Mouse (Mus musculus) frontal cortex, adult 2 months (tissue): Measurements from ENCODE around the gene Tom1. TPM values are rescaled to one million over a fixed set of nuclear protein-coding genes. Genes with fewer than 3 reads are reported as not detected.

ENCODE experiments used
- DNase-seq, 2 experiments: peaks; one replicate each; pipeline ENCODE4 v3.0.0; 2022; ENCODE audit warnings: low spot score in 1 of 2; ENCODE audit errors: extremely low spot score in 1 of 2
- polyA plus RNA-seq: library from polyadenylated mRNA; depleted of rRNA; stranded (reverse); fragments of >200 nt; gene quantifications from 2 replicates; pipeline ENCODE4 v1.2.3, GENCODE M21; 2012

Gene Tom1
- polyA plus RNA-seq, 1 experiment: 49.6 TPM

- DNase-seq: no peak
Measured at GRCm38 (mm10) chr8:75039754-75040153, 6.2 kb downstream of the Tom1 start.

DNA sequence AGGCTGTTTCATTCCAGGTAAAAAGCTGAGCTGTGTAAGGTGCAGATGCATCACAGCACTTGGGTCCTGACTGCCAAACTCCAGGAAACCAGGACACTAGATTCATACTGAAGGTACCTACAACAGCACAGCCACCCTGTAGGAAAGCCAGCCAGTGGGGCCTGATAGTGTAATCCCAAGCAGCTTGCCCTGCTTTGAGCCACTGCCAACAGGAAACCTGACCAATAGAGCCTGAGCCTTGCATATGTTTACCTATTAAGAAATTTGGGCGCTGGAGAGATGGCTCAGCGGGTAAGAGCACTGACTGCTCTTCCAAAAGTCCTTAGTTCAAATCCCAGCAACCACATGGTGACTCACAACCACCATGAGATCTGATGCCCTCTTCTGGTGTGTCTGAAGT lies 8.7 kb downstream of the Tom1 start:
- no peak for DNase-seq

GRCm38 (mm10) chr8:75042974-75043373 lies 9.5 kb downstream of the Tom1 start:
- DNase-seq: no peak

DNA sequence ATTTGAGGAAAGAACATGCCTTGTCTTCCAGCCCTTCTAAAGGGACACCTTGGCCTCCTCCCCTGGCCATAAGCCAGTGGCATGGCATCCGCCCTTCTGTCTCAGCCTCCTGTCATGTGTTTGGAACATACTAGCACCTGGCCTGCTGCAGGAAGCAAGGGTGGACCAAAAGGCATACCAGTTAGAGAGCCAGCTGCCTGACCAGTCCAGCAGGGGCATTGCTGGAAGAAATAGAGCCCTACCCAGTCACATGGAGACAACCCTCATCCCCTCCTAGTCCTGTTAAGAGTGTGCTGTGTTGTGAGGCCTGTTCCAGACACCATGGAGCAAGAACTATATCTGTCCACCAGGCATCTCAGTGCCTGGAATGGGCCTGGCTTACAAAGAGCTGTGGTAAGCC lies 12.8 kb downstream of the Tom1 start:
- no peak for DNase-seq

DNA sequence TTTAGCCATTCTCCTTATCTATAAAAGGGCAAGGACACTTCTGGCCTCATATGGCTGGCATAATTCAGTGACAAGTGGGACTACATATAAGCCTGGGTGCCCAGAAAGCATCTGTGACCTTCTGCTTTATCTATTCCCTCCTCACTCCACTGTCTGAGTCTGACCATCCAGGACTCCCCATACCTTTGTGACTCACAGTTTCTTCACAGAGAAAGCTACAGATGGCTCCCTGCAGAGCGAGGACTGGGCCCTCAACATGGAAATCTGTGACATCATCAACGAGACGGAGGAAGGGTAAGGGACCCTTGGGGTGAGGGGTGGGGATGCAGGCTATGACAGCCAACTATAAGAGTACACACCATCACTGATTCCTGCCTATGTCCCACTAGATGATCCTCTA lies 14.3 kb downstream of the Tom1 start:
- DNase-seq: no peak

DNA sequence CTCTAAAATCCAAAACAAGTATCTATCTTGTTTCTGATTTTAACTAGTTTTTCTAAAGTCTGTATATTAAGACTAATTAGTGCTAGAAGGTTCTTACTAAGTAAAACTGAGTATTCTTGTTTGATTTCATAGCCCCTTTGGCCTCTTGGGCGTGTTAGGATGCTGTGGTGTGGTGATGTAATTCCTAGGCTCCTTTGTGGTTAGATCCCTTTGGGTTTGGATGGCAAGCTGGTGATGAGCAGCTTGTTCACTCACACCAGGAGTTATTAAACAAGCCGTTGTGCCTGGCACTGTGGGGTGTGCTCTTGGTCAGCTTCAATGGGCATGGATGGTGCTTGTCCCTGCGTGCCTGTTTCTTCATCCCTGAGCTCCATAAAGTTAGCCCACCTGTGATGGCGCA lies 19.8 kb downstream of the Tom1 start:
- DNase-seq: no peak

GRCm38 (mm10) chr8:75055673-75056072 lies 22.2 kb downstream of the Tom1 start:
- DNase-seq: no peak

DNA sequence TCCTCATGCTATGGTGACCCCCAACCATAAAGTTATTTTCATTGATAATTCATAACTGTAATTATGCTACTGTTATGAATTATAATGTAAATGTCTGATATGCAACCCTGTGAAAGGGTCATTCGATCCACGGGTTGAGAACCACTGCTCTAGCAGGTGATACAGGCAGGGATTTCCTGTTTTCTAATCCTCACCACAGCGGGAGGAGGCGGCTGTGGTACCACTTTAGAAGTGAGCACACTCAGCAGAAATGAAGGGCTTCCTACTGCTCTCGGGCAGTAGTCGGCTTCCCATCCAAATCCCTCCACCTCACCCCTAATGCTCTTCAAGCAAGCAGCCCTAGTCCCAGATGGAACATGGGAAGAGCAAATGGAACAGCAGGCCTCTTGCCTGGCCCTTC lies 26.5 kb downstream of the Tom1 start:
- DNase-seq: no peak

GRCm38 (mm10) chr8:75060815-75061214 lies 27.3 kb downstream of the Tom1 start:
- no peak for DNase-seq

- peak in 1 of 2 experiments; percentile 15 for DNase-seq
Measured at GRCm38 (mm10) chr8:75063290-75063689, 29.8 kb downstream of the Tom1 start.

DNA sequence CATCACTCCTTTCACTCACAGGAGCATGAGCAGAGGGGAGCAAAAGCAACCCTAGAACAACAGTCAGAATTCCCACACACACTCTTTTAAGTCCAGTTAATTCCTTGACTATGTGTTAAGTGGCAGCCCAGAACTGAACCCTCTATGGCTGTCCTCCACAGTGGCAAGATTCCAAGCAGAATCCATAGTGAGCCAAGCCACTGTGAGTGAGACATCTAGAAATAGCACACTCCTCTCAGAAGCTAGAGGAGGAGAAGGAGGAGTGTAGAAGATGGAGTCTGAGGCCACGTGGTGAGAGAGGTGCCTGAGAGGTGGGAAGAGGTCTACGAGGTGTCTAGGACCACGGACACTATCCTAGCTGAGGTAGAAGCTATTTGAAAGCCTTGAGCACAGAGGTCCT lies 31.3 kb downstream of the Tom1 start:
- peak; percentile 23 to 52 for DNase-seq

DNA sequence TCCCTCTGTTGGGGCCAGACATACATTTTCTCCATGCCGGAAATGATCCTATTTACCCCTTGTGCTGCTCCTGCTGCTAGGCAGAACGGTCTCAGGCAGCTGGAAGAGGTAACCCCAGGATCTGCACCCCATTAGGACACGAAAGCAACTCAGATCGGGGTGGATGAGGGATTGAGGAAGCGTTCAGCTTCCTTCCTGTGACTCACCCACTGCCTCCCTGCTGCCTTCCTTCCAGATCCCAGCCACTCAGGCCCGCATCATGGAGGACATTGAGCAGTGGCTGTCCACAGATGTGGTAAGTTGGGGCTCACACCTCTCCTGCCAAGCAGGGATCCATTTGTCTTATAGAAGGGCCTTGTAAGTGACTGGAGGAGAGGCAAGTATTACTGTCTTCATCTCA lies 33.8 kb downstream of the Tom1 start:
- no peak for DNase-seq

- DNase-seq: no peak
Measured at GRCm38 (mm10) chr8:75070297-75070696, 36.8 kb downstream of the Tom1 start.

DNA sequence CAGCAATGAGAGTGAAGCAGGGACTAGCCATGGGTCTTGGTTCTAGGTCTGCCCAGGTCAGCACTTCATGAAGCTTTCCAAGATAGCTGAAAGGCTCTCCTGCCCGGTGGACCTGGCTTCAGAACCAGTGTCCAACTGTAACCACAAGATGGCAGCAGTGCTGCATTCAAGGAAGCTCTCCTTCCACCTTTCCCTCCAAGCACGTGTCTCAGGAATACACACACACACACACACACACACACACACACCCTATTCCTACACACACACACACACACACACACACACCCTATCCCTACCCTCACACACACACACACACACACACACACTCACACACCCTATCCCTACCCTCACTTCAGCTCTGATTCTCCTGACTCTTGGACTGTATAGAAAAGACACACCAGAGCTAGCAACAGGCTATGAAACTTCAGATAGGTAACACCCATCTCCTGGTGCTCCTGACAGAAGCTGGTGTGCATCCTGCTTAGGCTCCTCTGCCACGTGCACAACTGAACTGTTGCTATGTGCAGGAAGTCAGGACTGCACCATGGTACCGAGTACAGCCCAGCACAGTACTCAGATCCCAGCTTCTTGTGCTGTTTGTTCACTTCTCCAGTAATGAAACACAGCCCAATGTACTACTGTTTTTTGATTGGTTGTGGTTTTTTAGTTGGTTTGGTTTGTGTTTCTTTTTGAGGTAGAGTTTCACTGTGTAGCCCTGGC lies 38.3 kb downstream of the Tom1 start:
- DNase-seq: peak; percentile 71 to 92

DNA sequence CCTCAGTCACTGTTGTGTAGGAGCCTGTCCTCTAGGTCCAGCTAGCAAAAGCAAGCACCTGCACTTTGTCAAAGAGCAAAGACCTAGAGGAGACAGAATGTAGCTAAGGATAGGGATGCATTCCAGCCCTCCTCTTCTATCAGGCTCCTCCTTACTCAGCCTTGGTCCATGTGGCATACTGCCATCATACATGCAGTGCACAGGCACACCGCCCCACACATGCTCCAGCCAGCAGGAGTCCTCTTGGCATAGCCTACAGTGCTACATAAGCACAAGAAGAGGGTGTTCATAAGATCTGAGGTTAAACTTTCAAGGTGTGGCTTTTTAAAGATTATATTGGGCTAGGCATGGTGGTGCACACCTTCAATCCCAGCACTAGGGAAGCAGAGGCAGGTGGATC lies 41.4 kb downstream of the Tom1 start:
- DNase-seq: no peak

DNA sequence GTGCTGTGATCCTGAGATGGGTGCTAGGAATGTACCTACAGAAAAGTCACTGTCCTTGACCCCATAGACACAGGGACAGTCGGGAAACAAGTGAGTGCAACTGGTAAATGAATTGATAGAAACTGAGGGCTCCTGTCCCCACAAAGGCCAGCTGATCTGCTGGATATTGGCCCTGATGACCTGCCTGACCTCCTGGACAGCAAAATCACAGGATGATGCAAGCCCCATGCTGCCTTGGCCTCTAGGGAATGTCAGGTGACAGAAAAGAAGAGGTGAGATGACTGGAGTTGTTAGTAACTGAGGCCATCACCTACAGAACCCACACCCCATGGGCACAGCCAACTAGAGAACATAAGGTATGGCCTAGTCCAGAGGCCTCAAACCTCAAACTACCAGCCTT lies 44.7 kb downstream of the Tom1 start:
- DNase-seq: no peak

DNA sequence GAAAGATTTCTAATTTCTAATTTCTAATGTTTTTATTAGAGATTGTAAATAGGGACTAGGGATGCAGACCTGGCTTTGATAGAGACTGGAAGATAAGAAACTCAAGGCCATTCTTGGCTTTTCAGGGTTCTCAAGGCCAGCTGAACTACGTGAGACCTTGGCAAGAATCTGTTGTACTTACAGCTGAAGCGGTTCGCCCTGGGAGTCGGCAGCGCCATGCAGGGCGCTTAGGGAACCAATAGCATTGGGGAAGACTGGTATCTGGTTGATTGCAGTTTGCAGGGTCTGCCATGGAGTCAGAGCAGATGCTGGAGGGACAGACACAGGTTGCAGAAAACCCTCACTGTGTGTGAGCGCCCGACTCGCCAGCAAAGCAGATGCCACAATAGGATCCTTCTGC lies 45.3 kb downstream of the Tom1 start:
- DNase-seq: no peak

DNA sequence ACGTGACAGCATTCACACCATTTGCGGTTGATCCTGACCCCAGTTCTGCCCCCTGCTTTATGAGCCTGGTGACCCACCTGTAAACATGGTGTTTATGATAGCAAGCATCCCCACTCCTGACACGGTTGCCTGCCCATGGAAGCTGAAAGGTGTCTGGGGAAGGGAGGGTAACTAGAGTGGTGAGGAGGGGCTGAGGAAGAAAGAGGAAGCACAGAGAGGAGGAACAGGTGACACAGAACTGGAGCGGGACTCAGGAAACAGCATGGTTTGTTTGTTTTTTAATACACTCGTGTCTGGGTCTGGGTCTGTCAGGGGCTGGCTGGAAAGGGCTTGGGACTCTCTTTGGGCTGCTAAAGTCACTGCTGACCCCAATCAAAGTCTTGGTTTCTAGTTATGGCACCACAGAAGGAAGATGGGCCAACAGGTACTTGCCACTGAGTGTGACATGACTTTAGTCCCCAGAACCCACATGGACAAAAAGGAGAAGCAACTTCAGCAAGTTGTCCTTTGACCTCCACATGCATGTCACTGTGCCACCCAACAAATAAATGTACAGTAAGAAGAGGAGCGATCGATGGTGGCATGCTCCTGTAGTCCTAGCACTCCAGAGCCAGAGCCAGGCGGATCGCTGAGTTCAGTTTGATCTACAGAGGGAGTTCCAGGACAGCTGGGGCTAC lies 48.0 kb downstream of the Tom1 start:
- DNase-seq: no peak

DNA sequence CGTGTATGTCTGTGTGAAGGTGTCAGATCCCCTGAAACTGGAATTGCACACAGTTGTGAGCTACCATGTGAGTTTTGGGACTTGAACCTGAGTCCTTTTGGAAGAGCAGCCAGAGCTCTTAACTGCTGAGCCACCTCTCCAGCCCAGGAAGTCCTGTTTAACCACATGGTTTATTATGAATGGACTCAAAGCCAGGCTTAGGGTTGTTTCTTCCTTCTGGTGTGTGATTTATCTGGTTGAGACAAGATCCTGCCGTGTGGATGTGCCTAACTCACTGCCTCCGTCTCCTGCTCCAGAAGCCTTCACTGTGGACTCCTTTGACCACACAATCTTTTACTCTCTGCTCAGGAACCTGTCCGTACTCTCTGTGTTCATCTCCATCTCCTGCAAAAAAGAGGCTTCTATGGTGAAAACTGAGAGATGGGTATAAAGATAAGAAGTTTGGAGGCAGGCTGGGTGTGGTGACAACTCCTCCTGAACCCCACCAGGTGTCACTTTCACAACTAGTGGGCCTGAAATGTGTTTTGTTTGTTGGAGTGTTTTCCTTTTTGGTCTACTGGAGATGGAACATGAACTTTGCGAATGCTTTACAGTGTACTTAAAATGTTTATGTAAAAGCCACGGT lies 48.8 kb downstream of the Tom1 start:
- DNase-seq: no peak

DNA sequence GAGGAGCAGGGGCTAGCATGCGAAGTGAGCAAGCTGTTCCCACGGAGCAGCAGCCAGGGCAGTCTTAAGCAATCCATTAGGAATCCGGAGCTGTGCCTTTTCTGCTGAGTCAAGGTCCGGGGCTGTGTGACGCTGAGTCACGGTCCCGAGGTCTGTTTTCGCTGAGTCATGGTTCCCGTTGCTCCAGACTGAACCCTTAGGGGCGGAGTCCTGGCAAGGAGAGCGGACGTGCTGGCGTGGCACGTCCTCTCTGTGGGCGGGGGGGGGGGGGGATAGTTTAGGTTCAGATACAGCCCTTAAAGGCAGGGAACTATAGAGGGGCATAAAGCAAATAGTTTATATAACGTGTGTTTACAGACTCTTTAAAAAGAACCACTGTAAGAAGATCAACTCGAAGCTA lies 50.3 kb downstream of the Tom1 start:
- DNase-seq: peak; percentile 78 to 89

DNA sequence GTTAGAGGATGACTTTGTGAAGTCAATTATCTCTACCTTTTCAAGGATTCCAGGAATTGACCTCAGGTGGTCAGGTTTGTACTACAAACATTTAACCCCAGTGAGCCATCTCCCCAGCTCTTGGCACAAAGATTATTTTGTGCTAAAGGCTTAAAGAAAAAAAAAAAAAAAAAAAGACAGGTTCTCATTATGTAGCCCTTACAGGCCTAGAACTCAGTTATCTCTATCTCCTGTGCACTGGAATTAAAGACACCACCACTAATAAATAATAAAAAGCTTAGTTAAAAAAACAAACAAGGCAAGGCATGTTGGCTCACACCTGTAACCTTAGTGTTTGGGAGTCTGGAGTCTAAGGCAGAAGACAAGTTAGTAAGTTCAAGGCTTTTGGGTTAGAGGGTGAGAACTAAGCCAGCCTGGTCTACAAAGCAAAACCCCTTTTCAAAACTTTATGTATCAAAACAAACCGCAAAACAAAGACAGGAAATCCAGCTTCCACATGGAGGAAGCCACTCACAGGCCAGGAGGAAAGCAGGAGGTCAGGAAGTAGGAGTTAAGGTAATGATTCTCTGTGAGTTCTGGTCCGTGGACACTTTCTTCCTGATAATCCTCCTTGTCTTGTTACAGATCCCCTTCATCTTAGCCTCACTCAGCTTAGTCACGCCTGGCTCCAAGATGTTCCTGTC lies 51.0 kb downstream of the Tom1 start:
- no peak for DNase-seq
